ENCODE assay signal across 8 mouse cellular contexts in genomic region chr11:61855539-61855938, GRCm38 (mm10). TPM values are rescaled to one million over a fixed set of nuclear protein-coding genes. Genes with fewer than 3 reads are reported as not detected.
DNase-seq lines count a peak whose midpoint lies in the region; ATAC-seq and TF ChIP-seq lines count a peak whose summit lies in the region.

No protein-coding gene starts in this region.

- H3K27ac ChIP-seq in heart, embryonic 15.5 days: peak overlapping the region; percentile 95
- H3K27ac ChIP-seq in ES-E14 (ENCODE audit: insufficient read depth, low read depth, low read length, poor library complexity, severe bottlenecking): no peak overlapping the region
- H3K27ac ChIP-seq in hindbrain, embryonic 10.5 days: peak overlapping the region; percentile 97
- H3K27ac ChIP-seq in midbrain, embryonic 13.5 days: peak overlapping the region; percentile 95

- no peak for ATAC-seq in heart, embryonic 15.5 days (replicated peaks; ENCODE audit: insufficient number of reproducible peaks, insufficient read depth, low FRiP score, low read depth)
- no peak for ATAC-seq in midbrain, embryonic 13.5 days
- ATAC-seq in monocyte, adult 5-6 weeks (replicated peaks; ENCODE audit: insufficient number of reproducible peaks, low FRiP score, low TSS enrichment, poor library complexity, severe bottlenecking): no peak

- intact Hi-C loops in heart, postnatal 14 days (cut with DNase I): no loop called here

- peak overlapping the region; percentile 93 for H3K4me3 ChIP-seq in heart, embryonic 15.5 days
- peak overlapping the region; percentile 76 to 87; a peak in 3 of 4 replicates for H3K4me3 ChIP-seq in ES-E14 (ENCODE audit: insufficient read depth in 1 of 2, low read depth in 1 of 2, low read length in 2 of 2, poor library complexity in 1 of 2, severe bottlenecking in 1 of 2)
- peak overlapping the region; percentile 95 for H3K4me3 ChIP-seq in hindbrain, embryonic 10.5 days
- H3K4me3 ChIP-seq in midbrain, embryonic 13.5 days (replicated peaks): peak overlapping the region; percentile 86

- no peaks in the 10 kb centered on the region for H3K9me3 ChIP-seq in heart, embryonic 15.5 days (replicated peaks)
- no peaks in the 10 kb centered on the region for H3K9me3 ChIP-seq in ES-E14 (ENCODE audit: control insufficient read depth, insufficient read depth, low read depth, low read length)
- H3K9me3 ChIP-seq in hindbrain, embryonic 10.5 days: no peaks in the 10 kb centered on the region
- no peaks in the 10 kb centered on the region for H3K9me3 ChIP-seq in midbrain, embryonic 13.5 days

- 45% methylated on average over 6 of the region's 6 CpGs for WGBS in heart, embryonic 15.5 days
- WGBS in hindbrain, embryonic 10.5 days: 51% methylated on average over 6 of the region's 6 CpGs
- WGBS in midbrain, embryonic 13.5 days: 58% methylated on average over 6 of the region's 6 CpGs

- H3K27me3 ChIP-seq in heart, embryonic 15.5 days: no peaks in the 10 kb centered on the region
- no peaks in the 10 kb centered on the region for H3K27me3 ChIP-seq in hindbrain, embryonic 10.5 days (ENCODE audit: insufficient read depth, poor library complexity, severe bottlenecking)
- H3K27me3 ChIP-seq in midbrain, embryonic 13.5 days: no peaks in the 10 kb centered on the region

- peaks cover 9% of the 10 kb centered on the region for H3K4me1 ChIP-seq in heart, embryonic 15.5 days (replicated peaks)
- H3K4me1 ChIP-seq in ES-E14 (ENCODE audit: control insufficient read depth in 2 of 2, insufficient read depth in 2 of 2, low read length in 2 of 2, poor library complexity in 1 of 2): 0 out of 4 replicates have a peak, but pooled peaks cover 0 to 2% of the 10 kb centered on the region in 2 experiments
- peaks cover 28% of the 10 kb centered on the region for H3K4me1 ChIP-seq in hindbrain, embryonic 10.5 days (replicated peaks)
- H3K4me1 ChIP-seq in midbrain, embryonic 13.5 days (replicated peaks): peaks cover 17% of the 10 kb centered on the region

- in situ Hi-C loops in ES-E14 (cut with MboI; ENCODE audit: low sequenced_read_pairs in 2 of 2, unreplicated experiment in 2 of 2): no loop called here

- H3K9ac ChIP-seq in heart, embryonic 15.5 days: peak overlapping the region; percentile 99
- H3K9ac ChIP-seq in ES-E14 (ENCODE audit: insufficient read depth, low read depth, low read length, poor library complexity, severe bottlenecking): no peak overlapping the region
- peak overlapping the region; percentile 99 for H3K9ac ChIP-seq in midbrain, embryonic 13.5 days (replicated peaks)

- H3K36me3 ChIP-seq in heart, embryonic 15.5 days: no peaks in the 10 kb centered on the region
- no peaks in the 10 kb centered on the region for H3K36me3 ChIP-seq in ES-E14 (ENCODE audit: control insufficient read depth, insufficient read depth, low read length, poor library complexity, severe bottlenecking)
- H3K36me3 ChIP-seq in hindbrain, embryonic 10.5 days: peaks cover 2% of the 10 kb centered on the region; the same call in 1 of the 2 replicates
- H3K36me3 ChIP-seq in midbrain, embryonic 13.5 days: 0 out of 2 replicates have a peak, but pooled peaks cover 2% of the 10 kb centered on the region

- H3K4me2 ChIP-seq in heart, embryonic 15.5 days: peak overlapping the region; percentile 74
- H3K4me2 ChIP-seq in midbrain, embryonic 13.5 days (replicated peaks): peak overlapping the region; percentile 75

- no peak for DNase-seq in heart, postnatal 14 days
- DNase-seq in ES-E14 (ENCODE audit: low read depth, low spot score): no peak
- no peak for DNase-seq in hindbrain, embryonic 10.5 days (ENCODE audit: low spot score)
- DNase-seq in adrenal gland, adult (ENCODE audit: inconsistent age in 2 of 2, low spot score in 1 of 2): no peak
- no peak for DNase-seq in spleen, adult 12 weeks (ENCODE audit: low spot score)

TF ChIP-seq in ES-E14, 5 proteins besides CTCF, POLR2A, EP300 and RAD21:
- TF ChIP-seq MAFK (IDR thresholded peaks at IDR 0.05; ENCODE audit: insufficient read depth, low read depth, low read length) (no peak), ZC3H11A (IDR thresholded peaks at IDR 0.05; ENCODE audit: borderline replicate concordance, low read depth, low read length) (no peak), HCFC1 (IDR thresholded peaks at IDR 0.05; ENCODE audit: borderline replicate concordance, insufficient read depth, low read length) (no peak)

RNA-seq across cellular contexts. Expression of gene Ulk2, which starts 0.7 kb away (rescaled TPM):
- 10.4 and 13.0 TPM in 2 replicates for polyA plus RNA-seq in heart, embryonic 15.5 days (2015; fragmentation: Nextera tagmentation; extraction: Ambion mirVana)
- 10 to 100 TPM; 45.8 to 48.1 TPM for total RNA-seq in heart, postnatal 14 days (2021)
- 3.3 and 4.3 TPM in 2 replicates for total RNA-seq in ES-E14 (2012; rRNA removed)
- 14.6 and 18.8 TPM in 2 replicates for polyA plus RNA-seq in hindbrain, embryonic 10.5 days (2016; fragmentation: Nextera tagmentation; extraction: Ambion mirVana)
- polyA plus RNA-seq in midbrain, embryonic 13.5 days (2015; fragmentation: Nextera tagmentation; extraction: Ambion mirVana): 35.5 and 37.1 TPM in 2 replicates
- 17.3 to 41.0 TPM (median 19.7 TPM) in 3 replicates for total RNA-seq in monocyte, adult 5-6 weeks (2017)
